Mouse (Mus musculus): ENCODE data around the gene Grrp1.

GRCm38 (mm10) chr4:134254835-134255234 lies 929 bp upstream of the Grrp1 start:
- TF ChIP-seq CTCF (IDR thresholded peaks at IDR 0.05; ENCODE audit: borderline replicate concordance, extremely low read depth, insufficient read depth, insufficient read length) (no peak), POLR2A (IDR thresholded peaks at IDR 0.05; ENCODE audit: borderline replicate concordance, extremely low read depth, insufficient read depth, insufficient read length, poor library complexity, severe bottlenecking) (no peak)
